Mouse (Mus musculus) brain, embryonic 14.5 days (tissue): ENCODE results near the gene Paxbp1.

Experiments used
- CTCF ChIP-seq: fragments of 200-500 bp; IDR thresholded peaks from 2 replicates; pipeline ENCODE4 v1.5.1; 2012; ENCODE audit warnings: inconsistent platforms, mild to moderate bottlenecking, moderate library complexity, borderline replicate concordance; ENCODE audit not compliant: insufficient read depth, insufficient read length; ENCODE audit errors: extremely low read depth
- POLR2A ChIP-seq: fragments of 200-500 bp; IDR thresholded peaks from 2 replicates; pipeline ENCODE4 v1.6.1; 2012; ENCODE audit warnings: mild to moderate bottlenecking, inconsistent platforms, borderline replicate concordance; ENCODE audit not compliant: poor library complexity, insufficient read depth, insufficient read length, severe bottlenecking; ENCODE audit errors: extremely low read depth

GRCm38 (mm10) chr16:90995498-90995897 lies 48.8 kb downstream of the Paxbp1 start:
- no peak for TF ChIP-seq CTCF
- no peak for TF ChIP-seq POLR2A
